Mouse (Mus musculus) neural tube, embryonic 11.5 days (tissue): ENCODE results near the gene Cc2d2b. TPM values are rescaled to one million over a fixed set of nuclear protein-coding genes. Genes with fewer than 3 reads are reported as not detected.

Experiments used
- ATAC-seq: fragments of 200-750 bp; cut with Nextera tagmentation; 2 replicates; pipeline ENCODE4 v1.8.0; 2017; ENCODE audit warnings: moderate number of reproducible peaks, mild to moderate bottlenecking, moderate TSS enrichment, moderate library complexity; ENCODE audit not compliant: insufficient read depth, low FRiP score, low TSS enrichment
- DNase-seq: peaks from one replicate; pipeline ENCODE4 v3.0.0-alpha.2; 2015; ENCODE audit warnings: low spot score
- H3K27ac ChIP-seq: fragments of 300-500 bp; sonication (generic); 2 replicates; pipeline ENCODE4 v1.5.1; 2014; ENCODE audit warnings: low read depth, mild to moderate bottlenecking, low read length
- H3K27me3 ChIP-seq: fragments of 300-500 bp; sonication (generic); 2 replicates; pipeline ENCODE4 v1.6.1; 2014; ENCODE audit warnings: mild to moderate bottlenecking, low read length, mixed read lengths; ENCODE audit not compliant: control insufficient read depth, insufficient read depth
- H3K36me3 ChIP-seq: fragments of 300-500 bp; sonication (generic); 2 replicates; pipeline ENCODE4 v1.6.1; 2014; ENCODE audit warnings: mild to moderate bottlenecking, low read length, moderate library complexity, mixed read lengths; ENCODE audit not compliant: control insufficient read depth, insufficient read depth
- H3K4me1 ChIP-seq: fragments of 300-500 bp; sonication (generic); 2 replicates; pipeline ENCODE4 v1.6.1; 2014; ENCODE audit warnings: low read length, mixed read lengths; ENCODE audit not compliant: control insufficient read depth, insufficient read depth
- H3K4me2 ChIP-seq: fragments of 300-500 bp; sonication (generic); 2 replicates; pipeline ENCODE4 v1.6.1; 2014; ENCODE audit warnings: low read depth, mild to moderate bottlenecking, moderate library complexity
- H3K4me3 ChIP-seq: fragments of 300-500 bp; sonication (generic); 2 replicates; pipeline ENCODE4 v1.5.1; 2014; ENCODE audit warnings: low read depth, low read length
- H3K9ac ChIP-seq: fragments of 300-500 bp; sonication (generic); 2 replicates; pipeline ENCODE4 v1.6.1; 2014; ENCODE audit warnings: mild to moderate bottlenecking, low read length
- H3K9me3 ChIP-seq: fragments of 300-500 bp; sonication (generic); 2 replicates; pipeline ENCODE4 v1.6.1; 2016; ENCODE audit warnings: low read length; ENCODE audit not compliant: control insufficient read depth
- WGBS: fragments of 180-500 bp; shearing (Covaris S2); extraction: QIAGEN DNeasy Blood & Tissue Kit; methylation state at CpG from one replicate; pipeline ENCODE4 v1.1.7; 2014; 5-methylcytosine and 5-hydroxymethylcytosine counted together
- polyA plus RNA-seq: library from polyadenylated mRNA; unstranded; fragments of >200 nt; fragmentation: Nextera tagmentation; extraction: Ambion mirVana; gene quantifications from 2 replicates; pipeline ENCODE4 v1.2.1, GENCODE M21; 2014

Cc2d2b gene
- polyA plus RNA-seq, 1 experiment from 2014 or later: not detected

- WGBS: 33% methylated on average over 5 of the region's 5 CpGs
- ATAC-seq: no peak
- no peaks in the 10 kb centered on the region for H3K9me3 ChIP-seq
- no peak overlapping the region for H3K27ac ChIP-seq
- no peak for DNase-seq
- H3K27me3 ChIP-seq: no peaks in the 10 kb centered on the region
- H3K4me3 ChIP-seq: peak overlapping the region; percentile 79
- H3K4me2 ChIP-seq: peak overlapping the region; percentile 78
- H3K4me1 ChIP-seq: peaks cover 19% of the 10 kb centered on the region
- peak overlapping the region; percentile 89 for H3K9ac ChIP-seq
- peaks cover 1% of the 10 kb centered on the region; the same call in 1 of the 2 replicates for H3K36me3 ChIP-seq
These were observed 83.8 kb downstream of the Cc2d2b start for GRCm38 (mm10) chr19:40832361-40832760.

- Histone ChIP-seq H3K9me3 (no peaks in the 10 kb centered on the region), H3K36me3 (peaks cover 12% of the 10 kb centered on the region), H3K27me3 (no peaks in the 10 kb centered on the region), H3K4me3 (no peak overlapping the region), H3K4me1 (peaks cover 19% of the 10 kb centered on the region), H3K4me2 (no peak overlapping the region), H3K9ac (no peak overlapping the region), H3K27ac (no peak overlapping the region)
- no peak for ATAC-seq
- DNase-seq: no peak
- 89% methylated on average over 6 of the region's 6 CpGs for WGBS
These were observed 85.9 kb downstream of the Cc2d2b start for GRCm38 (mm10) chr19:40834436-40834835.

DNA sequence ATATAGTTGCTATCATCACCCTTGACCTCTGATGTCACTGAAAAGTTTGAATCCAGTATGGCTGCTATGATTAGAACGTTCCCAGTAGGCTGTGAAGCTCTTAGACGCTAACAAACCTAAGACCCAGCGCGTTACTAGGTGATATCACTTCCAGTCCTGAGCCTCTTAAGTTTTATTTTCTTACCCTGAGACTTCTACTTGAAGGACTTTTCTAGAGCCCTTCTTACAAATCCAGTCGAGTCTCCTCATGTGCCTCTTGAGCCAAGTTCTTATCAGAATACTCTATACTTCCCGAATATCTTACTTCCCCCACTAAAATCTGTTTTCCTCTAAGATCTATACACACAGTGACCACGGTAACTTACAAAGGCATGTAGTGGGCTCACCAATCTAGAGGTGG lies 89.7 kb downstream of the Cc2d2b start:
- Histone ChIP-seq H3K36me3 (peaks cover 15% of the 10 kb centered on the region), H3K4me1 (peaks cover 12% of the 10 kb centered on the region; the same call in 1 of the 2 replicates), H3K27me3 (no peaks in the 10 kb centered on the region), H3K9me3 (no peaks in the 10 kb centered on the region), H3K4me3 (no peak overlapping the region), H3K27ac (no peak overlapping the region), H3K4me2 (no peak overlapping the region), H3K9ac (no peak overlapping the region)
- DNase-seq: no peak
- 97% methylated on average over 7 of the region's 7 CpGs for WGBS
- no peak for ATAC-seq

- Histone ChIP-seq H3K4me1 (no peaks in the 10 kb centered on the region), H3K4me2 (no peak overlapping the region), H3K36me3 (peaks cover 23% of the 10 kb centered on the region), H3K27ac (no peak overlapping the region), H3K27me3 (no peaks in the 10 kb centered on the region), H3K9me3 (no peaks in the 10 kb centered on the region), H3K4me3 (no peak overlapping the region), H3K9ac (no peak overlapping the region)
- WGBS: 90% methylated on average over 6 of the region's 6 CpGs
- no peak for ATAC-seq
- DNase-seq: no peak
These were observed 91.8 kb downstream of the Cc2d2b start for GRCm38 (mm10) chr19:40840303-40840702.

DNA sequence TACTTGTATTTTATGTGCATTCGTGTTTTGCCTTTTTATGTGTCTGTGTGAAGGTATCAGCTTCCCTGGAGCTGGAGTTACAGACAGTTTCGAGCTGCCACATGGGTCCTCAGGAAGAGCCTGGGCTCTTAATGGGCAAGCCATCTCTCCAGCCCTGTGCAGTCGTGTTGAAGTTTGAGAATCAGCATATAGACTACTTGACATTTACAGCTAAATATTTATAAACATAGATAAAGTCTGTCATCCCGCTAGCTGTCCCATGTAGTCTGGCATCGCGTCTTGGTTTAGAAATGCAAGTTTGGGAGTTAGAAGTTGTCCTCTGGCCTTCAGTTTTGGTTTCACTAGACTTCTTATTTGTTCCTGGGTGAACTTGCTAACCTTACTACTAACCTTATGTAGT lies 92.5 kb downstream of the Cc2d2b start:
- Histone ChIP-seq H3K4me3 (no peak overlapping the region), H3K27me3 (no peaks in the 10 kb centered on the region), H3K9me3 (no peaks in the 10 kb centered on the region), H3K36me3 (peaks cover 27% of the 10 kb centered on the region), H3K4me2 (no peak overlapping the region), H3K9ac (no peak overlapping the region), H3K27ac (no peak overlapping the region), H3K4me1 (no peaks in the 10 kb centered on the region)
- ATAC-seq (no peak), DNase-seq (no peak)
- 95% methylated on average over 6 of the region's 6 CpGs for WGBS

GRCm38 (mm10) chr19:40841593-40841992 lies 93.0 kb downstream of the Cc2d2b start:
- 86% methylated on average over 13 of the region's 13 CpGs for WGBS
- no peaks in the 10 kb centered on the region for H3K27me3 ChIP-seq
- no peak overlapping the region for H3K9ac ChIP-seq
- H3K4me2 ChIP-seq: no peak overlapping the region
- H3K4me1 ChIP-seq: no peaks in the 10 kb centered on the region
- H3K9me3 ChIP-seq: no peaks in the 10 kb centered on the region
- no peak for DNase-seq
- no peak overlapping the region for H3K4me3 ChIP-seq
- H3K36me3 ChIP-seq: peaks cover 27% of the 10 kb centered on the region
- ATAC-seq: no peak
- no peak overlapping the region for H3K27ac ChIP-seq

DNA sequence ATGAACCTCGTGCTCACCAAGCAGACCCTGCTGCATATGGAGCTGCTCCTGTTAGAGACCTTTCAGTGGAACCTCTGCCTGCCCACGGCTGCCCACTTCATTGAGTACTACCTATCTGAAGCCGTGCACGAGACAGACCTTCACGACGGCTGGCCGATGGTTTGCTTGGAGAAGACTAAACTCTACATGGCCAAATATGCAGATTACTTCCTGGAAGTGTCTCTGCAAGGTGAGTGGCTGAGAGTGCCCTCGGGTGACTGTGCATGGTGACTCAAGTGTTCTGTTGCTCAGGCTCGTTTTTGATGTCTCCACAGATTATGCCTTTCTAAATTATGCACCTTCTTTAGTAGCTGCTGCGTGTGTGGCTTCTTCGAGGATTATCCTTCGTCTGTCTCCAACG lies 96.2 kb downstream of the Cc2d2b start:
- WGBS: 92% methylated on average over 13 of the region's 13 CpGs
- no peak overlapping the region for H3K9ac ChIP-seq
- ATAC-seq (no peak), DNase-seq (no peak)
- H3K4me3 ChIP-seq: no peak overlapping the region
- peaks cover 20% of the 10 kb centered on the region for H3K36me3 ChIP-seq
- H3K27me3 ChIP-seq: no peaks in the 10 kb centered on the region
- H3K27ac ChIP-seq: no peak overlapping the region
- H3K4me2 ChIP-seq: no peak overlapping the region
- no peaks in the 10 kb centered on the region for H3K4me1 ChIP-seq
- H3K9me3 ChIP-seq: no peaks in the 10 kb centered on the region

DNA sequence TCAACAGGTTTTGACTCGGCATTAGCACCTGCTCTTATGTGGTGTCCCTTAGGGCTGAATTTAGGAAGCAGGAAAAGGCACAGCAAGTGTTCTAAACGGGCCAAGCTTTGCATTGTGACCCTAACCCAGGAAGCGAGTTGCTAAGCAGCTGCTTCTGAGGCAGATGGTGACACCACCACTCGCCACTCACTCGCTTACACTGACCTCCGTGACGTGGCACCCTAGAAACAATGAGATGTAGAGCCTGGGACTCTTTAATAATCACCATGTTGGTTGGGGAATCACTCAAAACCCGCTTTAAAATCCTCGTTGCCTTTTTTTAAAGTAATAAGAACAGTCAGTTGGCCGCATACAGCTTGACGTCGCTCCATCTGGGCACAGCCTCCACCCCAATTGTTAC lies 100.8 kb downstream of the Cc2d2b start:
- no peaks in the 10 kb centered on the region for H3K27me3 ChIP-seq
- no peak overlapping the region for H3K27ac ChIP-seq
- no peak overlapping the region for H3K4me2 ChIP-seq
- no peaks in the 10 kb centered on the region for H3K4me1 ChIP-seq
- no peaks in the 10 kb centered on the region for H3K9me3 ChIP-seq
- peaks cover 14% of the 10 kb centered on the region for H3K36me3 ChIP-seq
- no peak overlapping the region for H3K4me3 ChIP-seq
- 86% methylated on average over 12 of the region's 12 CpGs for WGBS
- DNase-seq (no peak), ATAC-seq (no peak)
- H3K9ac ChIP-seq: no peak overlapping the region

DNA sequence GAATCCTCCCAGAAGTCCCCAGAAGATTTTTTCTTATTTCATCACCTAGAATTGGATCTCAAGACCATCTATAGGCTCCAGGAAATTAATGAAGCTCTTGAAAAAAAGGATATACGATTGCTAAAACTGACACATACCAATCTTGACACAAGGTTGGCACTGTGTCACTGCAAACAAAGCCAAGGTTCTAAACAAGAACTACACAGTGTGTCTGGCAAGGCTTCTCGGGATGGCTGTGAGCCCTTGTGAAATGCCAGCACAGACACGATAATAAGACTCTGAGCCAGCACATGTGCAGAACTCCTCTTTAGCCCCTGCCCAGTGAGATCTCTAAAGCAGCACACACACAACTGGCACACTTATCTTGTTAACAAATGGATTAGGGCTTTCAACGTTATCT lies 111.0 kb downstream of the Cc2d2b start:
- H3K4me3 ChIP-seq: no peak overlapping the region
- no peak overlapping the region for H3K27ac ChIP-seq
- DNase-seq (no peak), ATAC-seq (no peak)
- no peak overlapping the region for H3K9ac ChIP-seq
- no peak overlapping the region for H3K4me2 ChIP-seq
- WGBS: 70% methylated on average over 4 of the region's 4 CpGs
- no peaks in the 10 kb centered on the region for H3K4me1 ChIP-seq
- H3K9me3 ChIP-seq: no peaks in the 10 kb centered on the region
- H3K27me3 ChIP-seq: no peaks in the 10 kb centered on the region
- no peaks in the 10 kb centered on the region for H3K36me3 ChIP-seq
